Mouse (Mus musculus) small intestine, adult 2 months (tissue): ENCODE results near the gene Hpcal4. TPM values are rescaled to one million over a fixed set of nuclear protein-coding genes. Genes with fewer than 3 reads are reported as not detected.
A peak's percentile ranks its signal among the peaks of the same experiment; 100 is the strongest.

Experiments used
- H3K27ac ChIP-seq: fragments of 200-500 bp; 2 replicates; pipeline ENCODE4 v1.5.1; 2012; ENCODE audit warnings: low read depth, low read length, control low read depth, inconsistent platforms; ENCODE audit not compliant: insufficient read depth
- H3K27me3 ChIP-seq: fragments of 200-500 bp; 2 replicates; pipeline ENCODE4 v1.6.1; 2012; ENCODE audit warnings: mild to moderate bottlenecking, moderate library complexity, low read length, inconsistent platforms; ENCODE audit not compliant: control insufficient read depth, insufficient read depth
- H3K36me3 ChIP-seq: fragments of 200-500 bp; 2 replicates; pipeline ENCODE4 v1.6.1; 2012; ENCODE audit warnings: mild to moderate bottlenecking, low read length, control low read depth, inconsistent platforms; ENCODE audit not compliant: control insufficient read depth, insufficient read depth
- H3K4me1 ChIP-seq: fragments of 200-500 bp; 2 replicates; pipeline ENCODE4 v1.6.1; 2012; ENCODE audit warnings: low read length, inconsistent platforms, mixed read lengths; ENCODE audit not compliant: control insufficient read depth, insufficient read depth, insufficient read length
- H3K4me3 ChIP-seq: fragments of 200-500 bp; 2 replicates; pipeline ENCODE4 v1.5.1; 2012; ENCODE audit warnings: low read depth, mild to moderate bottlenecking, control low read depth, inconsistent platforms, low read length, moderate library complexity
- CTCF ChIP-seq: fragments of 200-500 bp; IDR thresholded peaks from 2 replicates; pipeline ENCODE4 v1.5.1; 2012; ENCODE audit warnings: low read depth, mild to moderate bottlenecking, control low read depth, inconsistent platforms, low read length, moderate library complexity, mixed read lengths; ENCODE audit not compliant: insufficient replicate concordance, insufficient read length; ENCODE audit errors: extremely low read depth
- POLR2A ChIP-seq: fragments of 200-500 bp; IDR thresholded peaks from 2 replicates; pipeline ENCODE4 v1.6.1; 2012; ENCODE audit warnings: low read depth, mild to moderate bottlenecking, control low read depth, inconsistent platforms, low read length, moderate library complexity
- WGBS: fragments of 180-500 bp; shearing (Covaris S2); methylation state at CpG from one replicate; pipeline ENCODE4 v1.1.7; 2018; 5-methylcytosine and 5-hydroxymethylcytosine counted together
- polyA plus RNA-seq: library from polyadenylated mRNA; depleted of rRNA; stranded (reverse); fragments of >200 nt; gene quantifications from 2 replicates; pipeline ENCODE4 v1.2.3, GENCODE M21; 2012

Hpcal4 gene
- polyA plus RNA-seq, 1 experiment: 0.20 TPM

GRCm38 (mm10) chr4:123228270-123228669 is 45.2 kb downstream of the Hpcal4 start:
- H3K4me1 ChIP-seq: no peaks in the 10 kb centered on the region; the same call in 1 of the 2 replicates
- no peak overlapping the region for H3K4me3 ChIP-seq
- 45% methylated on average over 2 of the region's 2 CpGs for WGBS
- no peak overlapping the region for H3K27ac ChIP-seq
- no peaks in the 10 kb centered on the region for H3K36me3 ChIP-seq
- TF ChIP-seq CTCF (no peak), POLR2A (no peak)
- H3K27me3 ChIP-seq: peaks cover under 1% of the 10 kb centered on the region; the same call in 1 of the 2 replicates

GRCm38 (mm10) chr4:123229166-123229565 is 46.1 kb downstream of the Hpcal4 start:
- 39% methylated on average over 11 of the region's 11 CpGs for WGBS
- TF ChIP-seq POLR2A: no peak
- no peak for TF ChIP-seq CTCF
- no peaks in the 10 kb centered on the region for H3K36me3 ChIP-seq
- no peak overlapping the region for H3K4me3 ChIP-seq
- no peak overlapping the region for H3K27ac ChIP-seq
- H3K27me3 ChIP-seq: peaks cover 8% of the 10 kb centered on the region; the same call in 1 of the 2 replicates
- no peaks in the 10 kb centered on the region; the same call in 1 of the 2 replicates for H3K4me1 ChIP-seq

- peaks cover 8% of the 10 kb centered on the region for H3K27me3 ChIP-seq
- no peaks in the 10 kb centered on the region; the same call in 1 of the 2 replicates for H3K4me1 ChIP-seq
- H3K4me3 ChIP-seq: no peak overlapping the region
- 62% methylated on average over 3 of the region's 3 CpGs for WGBS
- H3K27ac ChIP-seq: no peak overlapping the region
- no peak for TF ChIP-seq CTCF
- TF ChIP-seq POLR2A: no peak
- H3K36me3 ChIP-seq: no peaks in the 10 kb centered on the region
These were observed 49.8 kb downstream of the Hpcal4 start for GRCm38 (mm10) chr4:123232841-123233240.

GRCm38 (mm10) chr4:123233492-123234084 is 50.6 kb downstream of the Hpcal4 start, which contains the start of gene Heyl:
Heyl (plus strand) TSS chr4:123233556.
- WGBS: 3% methylated on average over 52 of the region's 52 CpGs
- no peaks in the 10 kb centered on the region for H3K4me1 ChIP-seq
- peak within 1 kb of the TSS; percentile 52 for H3K4me3 ChIP-seq
- TF ChIP-seq CTCF: no peak
- TF ChIP-seq POLR2A: no peak
- H3K27ac ChIP-seq: no peak within 1 kb of the TSS
- H3K36me3 ChIP-seq: no peaks in the 10 kb centered on the region
- peaks cover 8% of the 10 kb centered on the region for H3K27me3 ChIP-seq

- Histone ChIP-seq H3K4me3 (0 out of 2 replicates have a peak overlapping the region, but pooled peaks have one; percentile 1), H3K27me3 (peaks cover 14% of the 10 kb centered on the region), H3K27ac (peak overlapping the region; percentile 29; the same call in 1 of the 2 replicates), H3K36me3 (no peaks in the 10 kb centered on the region), H3K4me1 (peaks cover 6% of the 10 kb centered on the region; the same call in 1 of the 2 replicates)
- TF ChIP-seq POLR2A (no peak), CTCF (no peak)
- 83% methylated on average over 9 of the region's 9 CpGs for WGBS
These were observed 52.9 kb downstream of the Hpcal4 start for GRCm38 (mm10) chr4:123235835-123236430.

GRCm38 (mm10) chr4:123236431-123237031 is 53.5 kb downstream of the Hpcal4 start:
- Histone ChIP-seq H3K4me3 (no peak overlapping the region), H3K36me3 (no peaks in the 10 kb centered on the region), H3K4me1 (peaks cover 6% of the 10 kb centered on the region; the same call in 1 of the 2 replicates), H3K27ac (peak overlapping the region; percentile 29), H3K27me3 (peaks cover 14% of the 10 kb centered on the region)
- 78% methylated on average over 13 of the region's 13 CpGs for WGBS
- TF ChIP-seq POLR2A: no peak
